Mouse (Mus musculus): ENCODE results near the gene Nin.

Gene Nin

GRCm38 (mm10) chr12:70023580-70023979 is 89.9 kb downstream of the Nin start:
- in situ Hi-C loops (cut with MboI, MseI), result no loop called here

GRCm38 (mm10) chr12:70018153-70018552 is 95.4 kb downstream of the Nin start:
- in situ Hi-C loops (cut with MboI, MseI), result no loop called here

- in situ Hi-C loops (cut with MboI, MseI), result no loop called here
Measured at GRCm38 (mm10) chr12:70015936-70016335, 97.6 kb downstream of the Nin start.

GRCm38 (mm10) chr12:70011681-70012080 is 101.8 kb downstream of the Nin start:
- in situ Hi-C loops (cut with MboI, MseI), result no loop called here

GRCm38 (mm10) chr12:70010356-70010755 is 103.2 kb downstream of the Nin start:
- in situ Hi-C loops (cut with MboI, MseI), result no loop called here

GRCm38 (mm10) chr12:70005103-70005502 is 108.4 kb downstream of the Nin start:
- in situ Hi-C loops (cut with MboI, MseI), result no loop called here

GRCm38 (mm10) chr12:69998186-69998983 is 115.1 kb downstream of the Nin start:
- in situ Hi-C loops (cut with MboI, MseI), result no loop called here

- in situ Hi-C loops (cut with MboI, MseI), result no loop called here
Measured at GRCm38 (mm10) chr12:69995382-69995781, 118.1 kb downstream of the Nin start.

GRCm38 (mm10) chr12:69986786-69987497 is 126.6 kb downstream of the Nin start, which contains the start of gene Sav1:
Sav1 (minus strand) TSS chr12:69987002.
- in situ Hi-C loops (cut with MboI, MseI), result no loop called here

- in situ Hi-C loops (cut with MboI, MseI), result no loop called here
Measured at GRCm38 (mm10) chr12:69986241-69986762, 127.2 kb downstream of the Nin start.

GRCm38 (mm10) chr12:69985546-69985945 is 128.0 kb downstream of the Nin start:
- in situ Hi-C loops (cut with MboI, MseI), result no loop called here

- in situ Hi-C loops (cut with MboI, MseI), result no loop called here
Measured at GRCm38 (mm10) chr12:69982874-69983273, 130.6 kb downstream of the Nin start.

GRCm38 (mm10) chr12:69977376-69977998 is 136.0 kb downstream of the Nin start:
- in situ Hi-C loops (cut with MboI, MseI), result no loop called here

- in situ Hi-C loops (cut with MboI, MseI), result no loop called here
Measured at GRCm38 (mm10) chr12:69976688-69977087, 136.8 kb downstream of the Nin start.

GRCm38 (mm10) chr12:69973666-69974065 is 139.9 kb downstream of the Nin start:
- in situ Hi-C loops (cut with MboI, MseI), result no loop called here

GRCm38 (mm10) chr12:69968154-69968553 is 145.4 kb downstream of the Nin start:
- in situ Hi-C loops (cut with MboI, MseI), result no loop called here

GRCm38 (mm10) chr12:69967112-69967511 is 146.4 kb downstream of the Nin start:
- in situ Hi-C loops (cut with MboI, MseI), result no loop called here

- in situ Hi-C loops (cut with MboI, MseI), result no loop called here
Measured at GRCm38 (mm10) chr12:69966071-69966470, 147.4 kb downstream of the Nin start.

- in situ Hi-C loops (cut with MboI, MseI), result no loop called here
Measured at GRCm38 (mm10) chr12:69965644-69966043, 147.9 kb downstream of the Nin start.

GRCm38 (mm10) chr12:69963141-69963540 is 150.4 kb downstream of the Nin start:
- in situ Hi-C loops (cut with MboI, MseI), result loop anchor here in 1 of 2 experiments (5.0 kb wide), 1 partner anchor 94 kb away; no protein-coding TSS in a partner anchor

- in situ Hi-C loops (cut with MboI, MseI), result loop anchor here in 1 of 2 experiments (5.0 kb wide), 1 partner anchor 95 kb away; no protein-coding TSS in a partner anchor
Measured at GRCm38 (mm10) chr12:69962468-69962867, 151.0 kb downstream of the Nin start.

All from T-helper 17 cell (primary cell).